Mouse (Mus musculus) adrenal gland, postnatal 10 days (tissue): ENCODE data around the gene Bpnt1. TPM values are rescaled to one million over a fixed set of nuclear protein-coding genes. Genes with fewer than 3 reads are reported as not detected.
A peak's percentile ranks its signal among the peaks of the same experiment; 100 is the strongest.
"Not testable (repeated sequence)": the region's sequence is repeated elsewhere in the genome, so short reads cannot be mapped to it uniquely, and the experiment has no call there.

ENCODE experiments used
- DNase-seq: peaks from one replicate; pipeline ENCODE4 v3.0.0; 2021; ENCODE audit warnings: mixed read lengths
- long read RNA-seq, 2 experiments: library from polyadenylated mRNA; stranded (forward); transcript quantifications; one replicate each; pipeline ENCODE4 v2.0.0; 2021
- total RNA-seq, 2 experiments: library from RNA; stranded (reverse); gene quantifications; 2 replicates each; pipeline ENCODE4 v1.2.3; 2021

Gene Bpnt1
- total RNA-seq: 10 to 100 TPM; 64.5 to 71.2 TPM
- long read RNA-seq, experiment 1, transcript Bpnt1-201 (9 exons, 2,200 nt): major isoform, 52 of 85 reads
- long read RNA-seq, experiment 1, transcript Bpnt1-205 (10 exons, 1,226 nt): minor isoform, 13 of 85 reads
- long read RNA-seq, experiment 1, partial matches to known transcripts: 9 of 85 reads
- long read RNA-seq, experiment 1, other reads (novel, unspliced or antisense): 8 of 85 reads
- long read RNA-seq, experiment 2, transcript Bpnt1-205 (10 exons, 1,226 nt): minor isoform, 7 of 48 reads
- long read RNA-seq, experiment 2, transcript Bpnt1-201 (9 exons, 2,200 nt): major isoform, 34 of 48 reads
- long read RNA-seq, experiment 2, partial matches to known transcripts: 2 of 48 reads
- long read RNA-seq, experiment 2, other reads (novel, unspliced or antisense): 5 of 48 reads

DNA sequence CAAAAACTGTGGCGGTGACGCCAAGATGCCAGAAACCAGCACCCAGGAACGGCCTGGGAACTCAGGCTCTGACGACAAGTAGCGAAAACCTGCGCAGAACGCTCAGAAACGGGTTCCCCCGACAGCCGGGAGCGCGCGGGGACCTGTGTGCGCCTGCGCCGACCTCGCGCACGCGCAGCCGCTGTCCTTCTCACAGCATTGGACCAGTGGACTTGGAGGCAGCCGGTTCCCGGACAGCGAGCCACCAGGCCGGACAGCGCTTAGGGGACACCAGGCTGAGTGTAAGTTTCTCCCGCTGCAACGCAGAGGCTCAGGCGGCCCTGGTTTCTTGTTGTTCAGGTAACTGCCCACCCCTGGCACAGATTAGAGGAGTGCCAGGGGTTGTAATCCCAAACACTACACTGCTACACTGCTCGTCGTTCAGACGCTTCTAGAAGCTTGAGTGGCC is at the start of gene Bpnt1:
Gene Bpnt1, plus strand, starts transcription at position 167 of the 448 bp plus-strand sequence.
- peak; percentile 94 for DNase-seq

DNA sequence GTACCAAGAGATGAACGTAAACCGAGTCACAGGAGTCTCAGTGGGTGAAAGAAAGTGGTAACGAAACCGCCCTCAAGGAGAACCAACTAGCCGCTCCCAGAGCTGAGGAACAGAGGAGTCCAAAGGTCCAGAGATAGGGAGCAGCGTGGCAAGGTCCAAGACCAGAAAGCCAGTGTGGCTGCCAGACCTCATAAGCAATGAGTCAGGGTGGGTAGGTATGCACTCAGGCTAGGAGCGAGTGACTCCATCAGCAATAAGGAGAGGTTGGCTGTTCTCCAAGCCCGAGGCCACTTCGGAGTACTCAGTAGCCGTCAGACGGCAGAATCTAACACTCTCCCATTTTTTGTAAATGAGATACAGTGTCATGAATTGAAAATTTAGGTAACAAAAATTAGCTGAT is 49.1 kb upstream of the Bpnt1 start:
- DNase-seq: no peak

- DNase-seq: no peak
These were observed 48.7 kb upstream of the Bpnt1 start for GRCm38 (mm10) chr1:185283247-185283646.

GRCm38 (mm10) chr1:185284740-185285139 is 47.2 kb upstream of the Bpnt1 start:
- peak; percentile 90 for DNase-seq

DNA sequence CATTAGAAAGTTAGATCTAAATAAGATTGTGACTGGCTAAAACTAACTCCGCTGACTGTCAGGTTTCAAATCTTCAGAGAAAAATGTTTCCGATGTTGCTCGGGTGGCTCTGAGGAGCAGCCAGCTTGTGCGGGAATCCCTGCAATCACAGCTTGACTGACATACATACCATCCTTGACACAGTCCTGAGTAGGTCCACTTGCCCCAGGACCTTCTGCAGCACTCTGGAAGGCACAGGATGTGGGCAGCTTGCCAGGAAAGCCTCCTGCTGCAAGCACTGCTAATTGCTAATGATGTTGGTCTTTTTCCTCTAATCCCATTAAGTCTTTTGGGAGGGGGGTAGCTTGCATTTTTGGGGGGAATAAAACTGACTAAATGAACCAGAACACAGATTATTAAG is 46.8 kb upstream of the Bpnt1 start:
- DNase-seq: peak; percentile 83

- DNase-seq: no peak
These were observed 44.9 kb upstream of the Bpnt1 start for GRCm38 (mm10) chr1:185287066-185287465.

- DNase-seq: peak; percentile 49
These were observed 42.7 kb upstream of the Bpnt1 start for GRCm38 (mm10) chr1:185289231-185289630.

DNA sequence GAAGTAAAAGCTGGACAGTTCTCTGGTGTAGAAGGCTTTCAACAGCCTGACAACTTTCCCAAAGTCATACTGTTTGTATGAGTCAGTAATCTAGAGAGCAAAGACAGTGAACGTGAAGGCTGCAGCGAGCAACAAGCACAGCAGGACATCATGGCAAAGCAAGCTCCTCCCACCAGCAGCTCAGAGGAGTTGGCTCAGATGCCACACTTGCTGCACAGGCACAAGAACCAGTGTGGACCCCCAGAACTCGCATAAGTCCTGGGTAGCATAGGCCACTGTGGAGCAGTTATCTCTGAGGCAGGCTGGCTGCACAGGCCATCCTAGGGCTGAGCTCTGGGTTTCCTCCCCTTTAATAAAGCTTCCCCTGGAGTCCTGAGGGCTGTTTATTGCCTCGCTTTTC is 40.6 kb upstream of the Bpnt1 start:
- no peak for DNase-seq

DNA sequence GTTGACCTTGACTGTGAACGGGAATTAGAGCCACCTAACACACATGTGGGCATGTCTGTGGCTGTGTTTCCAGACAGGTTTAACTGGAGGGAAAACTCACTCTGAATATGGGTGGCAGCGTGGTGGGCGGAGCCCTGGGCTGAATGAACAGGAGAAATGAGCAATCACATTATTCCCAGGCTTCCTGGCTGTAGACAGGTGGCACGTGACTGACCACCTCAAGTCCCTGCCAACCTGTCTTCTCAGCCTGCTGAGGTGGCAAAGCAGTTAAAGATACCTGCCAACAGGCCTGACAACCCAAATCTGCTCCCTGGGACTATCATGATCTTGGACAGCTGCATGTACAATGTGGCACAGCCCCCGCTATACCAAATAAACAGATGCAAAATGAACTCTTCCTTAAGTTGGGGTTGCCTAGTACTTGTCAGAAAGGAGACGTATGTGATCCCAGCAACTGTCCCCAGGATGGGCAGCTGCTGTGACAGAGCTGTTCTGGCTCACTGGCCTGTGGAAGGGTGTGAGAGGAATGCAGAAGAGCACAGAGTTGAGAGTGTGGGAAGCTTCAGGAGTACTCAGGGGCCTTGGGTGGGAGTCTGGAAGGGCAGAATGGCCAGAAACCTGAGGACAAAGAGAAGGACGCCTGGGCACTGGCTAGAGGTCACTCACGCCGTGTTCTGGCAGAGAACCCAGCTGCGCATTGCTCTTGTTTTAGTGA is 39.1 kb upstream of the Bpnt1 start:
- DNase-seq: no peak

DNA sequence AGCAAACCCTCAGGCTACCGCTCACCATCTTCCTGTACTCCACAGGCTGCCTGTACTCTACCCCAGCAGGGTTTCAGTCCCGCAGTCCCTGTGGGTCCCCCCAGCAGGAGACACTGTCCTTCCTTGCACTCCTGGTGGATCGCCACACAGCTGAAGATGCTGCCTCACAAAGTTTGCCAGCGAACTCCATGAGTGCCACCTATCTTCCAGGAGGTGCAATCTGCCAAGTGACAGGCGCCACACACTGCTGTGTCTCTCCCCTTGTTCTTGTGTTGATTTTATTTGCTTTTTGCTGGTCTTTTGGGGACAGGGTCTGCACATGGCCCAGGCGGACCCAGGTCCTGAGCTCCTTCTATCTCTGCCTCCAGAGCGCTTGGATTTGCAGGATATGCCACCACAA is 35.1 kb upstream of the Bpnt1 start:
- no peak for DNase-seq

DNA sequence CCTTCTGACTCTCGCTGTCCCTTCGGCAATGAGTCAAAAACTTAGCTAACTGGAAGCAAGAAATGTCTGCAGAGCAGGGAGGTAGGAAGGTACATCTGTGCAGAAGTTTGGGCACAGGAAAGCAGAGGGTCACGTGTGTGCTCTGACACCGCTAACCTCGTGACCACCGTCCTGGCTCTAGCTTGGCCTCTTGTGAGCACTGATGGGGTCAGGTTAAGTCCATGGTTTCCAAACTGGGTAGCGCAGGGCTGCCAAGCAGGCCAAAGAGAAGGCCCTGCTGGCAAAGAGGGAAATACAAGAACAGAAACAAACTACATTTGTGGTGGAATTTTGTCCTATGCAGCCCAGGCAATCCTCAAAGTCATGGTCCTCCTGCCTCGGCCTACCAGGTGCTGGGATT is 33.5 kb upstream of the Bpnt1 start:
- peak; percentile 64 for DNase-seq

- DNase-seq: no peak
These were observed 29.1 kb upstream of the Bpnt1 start for GRCm38 (mm10) chr1:185302816-185303215.

DNA sequence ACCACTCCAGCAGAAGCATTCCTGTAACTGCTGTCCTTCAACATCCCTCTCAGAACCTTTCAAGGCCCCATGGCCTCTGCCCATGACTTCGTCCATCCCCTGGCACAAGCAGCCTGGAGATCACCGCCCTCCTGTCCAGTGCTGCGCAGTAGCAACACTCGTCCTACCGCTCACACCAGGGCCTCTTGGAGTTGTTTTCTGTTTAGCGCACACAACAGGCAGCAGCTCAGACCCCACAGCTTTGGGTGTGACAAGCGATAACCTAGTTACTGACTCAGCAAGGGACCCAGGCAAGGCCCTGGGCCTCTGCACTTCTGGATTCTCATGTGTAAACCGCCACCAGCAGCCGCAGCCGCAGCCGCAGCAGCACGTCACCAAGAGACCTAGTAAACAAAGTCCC is 25.1 kb upstream of the Bpnt1 start:
- no peak for DNase-seq

DNA sequence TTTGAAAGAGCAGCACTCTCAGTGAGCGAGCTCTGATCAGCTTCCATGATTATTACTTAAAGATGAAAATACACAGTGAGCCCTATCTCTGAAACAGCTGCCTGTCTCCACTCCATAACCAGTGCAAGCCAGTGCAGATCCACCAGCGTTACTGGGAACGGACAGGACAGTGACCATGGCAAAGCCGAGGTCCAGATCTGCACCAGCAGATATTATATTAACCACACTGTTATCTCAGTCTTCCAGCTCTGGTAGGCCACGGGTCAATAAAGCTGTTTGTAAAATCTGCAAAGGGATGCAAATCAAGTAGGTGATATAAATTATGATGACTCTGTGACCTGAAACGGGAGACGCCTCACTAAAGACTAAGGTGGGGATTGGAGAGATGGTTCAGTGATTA is 24.3 kb upstream of the Bpnt1 start:
- no peak for DNase-seq

DNA sequence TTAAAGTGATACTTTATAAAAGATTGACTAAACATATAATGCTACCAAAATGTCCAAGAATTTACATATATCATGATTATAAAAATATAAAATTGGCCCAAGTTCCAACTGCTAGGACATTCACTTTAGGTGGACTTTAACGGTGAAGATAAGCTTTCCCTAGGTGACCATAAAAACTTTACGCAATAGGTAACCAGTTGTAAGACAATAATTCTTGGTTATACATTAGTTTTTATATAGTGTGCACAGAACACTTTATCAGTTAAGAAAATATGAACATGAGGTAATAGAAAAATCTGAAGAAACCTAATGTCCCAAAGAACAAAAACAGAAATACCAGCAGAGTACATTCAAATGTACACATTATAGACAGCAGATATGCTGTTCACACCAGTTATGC is 23.6 kb upstream of the Bpnt1 start:
- DNase-seq: no peak

- peak; percentile 75 for DNase-seq
These were observed 23.0 kb upstream of the Bpnt1 start for GRCm38 (mm10) chr1:185308908-185309307.

GRCm38 (mm10) chr1:185311949-185312348 is 20.0 kb upstream of the Bpnt1 start:
- DNase-seq: no peak

DNA sequence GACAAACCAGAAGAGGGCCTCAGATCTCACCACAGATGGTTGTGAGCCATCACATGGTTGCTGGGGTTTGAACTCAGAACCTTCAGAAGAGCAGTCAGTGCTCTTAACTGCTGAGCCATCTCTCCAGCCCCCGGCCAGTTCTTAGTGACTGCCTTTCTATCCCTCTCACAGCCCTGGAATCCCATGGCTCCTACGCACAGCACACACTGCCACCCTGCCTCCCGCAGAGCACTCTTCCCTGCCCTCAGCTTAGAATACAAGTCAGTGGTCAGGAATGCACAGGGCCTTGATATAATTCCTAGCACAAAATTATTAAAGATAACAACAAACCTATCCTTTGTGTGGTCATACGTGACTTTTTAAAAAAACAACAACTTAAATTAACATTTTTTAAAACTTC is 17.4 kb upstream of the Bpnt1 start:
- DNase-seq: no peak

- DNase-seq: no peak
These were observed 15.9 kb upstream of the Bpnt1 start for GRCm38 (mm10) chr1:185315846-185316568.

DNA sequence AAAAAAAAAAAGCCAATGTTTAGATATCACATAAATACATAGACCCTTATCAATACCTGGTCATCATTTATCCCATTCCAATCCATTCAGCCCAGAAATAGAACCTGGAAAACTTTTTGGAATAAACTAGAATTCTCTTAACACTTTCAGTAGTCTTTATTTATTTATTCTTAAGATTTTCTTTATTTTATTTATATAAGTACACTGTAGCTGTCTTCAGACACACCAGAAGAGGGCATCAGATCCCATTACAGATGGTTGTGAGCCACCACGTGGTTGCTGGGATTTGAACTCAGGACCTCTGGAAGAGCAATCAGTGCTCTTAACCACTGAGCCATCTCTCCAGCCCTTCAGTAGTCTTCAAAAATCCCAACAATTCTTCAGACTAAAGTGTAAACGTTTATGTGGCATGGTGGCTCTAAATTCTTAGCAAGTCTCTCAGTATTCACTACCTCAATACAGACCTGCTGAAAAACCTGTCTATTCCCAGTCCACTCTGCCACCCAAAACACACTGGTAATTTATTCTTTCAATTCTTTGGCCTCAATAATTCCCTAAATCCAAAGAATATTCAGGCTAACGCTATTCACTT is 4.1 kb upstream of the Bpnt1 start:
- not testable (repeated sequence) for DNase-seq

- DNase-seq: peak; percentile 96
These were observed 3.0 kb upstream of the Bpnt1 start, which contains the start of gene Iars2 for GRCm38 (mm10) chr1:185328721-185329610. Iars2 (minus strand) TSS chr1:185329396.
